Mouse (Mus musculus): ENCODE measurements at regions not wholly inside any gene's neighbourhood (a gene's known extent, or its start where the extent isn't known, plus 50 kb on each side); places are given as distances from the start of the nearest gene placed in this dataset.

DNA sequence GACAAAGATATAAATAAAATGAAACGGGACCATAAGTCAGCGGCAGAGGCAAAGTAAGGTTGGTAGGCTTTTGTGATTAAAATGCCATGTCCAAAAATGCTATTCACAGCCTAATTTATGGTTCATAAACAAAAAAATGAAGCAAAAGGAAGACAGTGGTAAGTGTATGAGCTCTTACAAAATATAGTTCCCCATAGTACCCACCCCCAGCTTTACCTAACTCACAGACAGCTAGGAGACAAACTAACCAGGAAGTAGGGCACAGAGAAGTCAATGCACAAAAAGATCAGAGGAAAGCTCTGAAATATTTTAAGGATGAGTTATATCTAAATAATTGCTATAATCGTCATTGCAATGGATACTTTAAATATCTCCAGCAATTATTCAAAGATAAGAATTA, 249.9 kb downstream of the Mex3b start:
- no peak overlapping the region for H3K9ac ChIP-seq
- H3K4me1 ChIP-seq = 0 out of 2 replicates have a peak, but pooled peaks cover 2% of the 10 kb centered on the region
- H3K27me3 ChIP-seq = no peaks in the 10 kb centered on the region
- no peak overlapping the region for H3K4me3 ChIP-seq
- H3K9me3 ChIP-seq = no peaks in the 10 kb centered on the region
- H3K36me3 ChIP-seq = no peaks in the 10 kb centered on the region
- 75% methylated on average over 3 of the region's 3 CpGs for WGBS
- no peak overlapping the region for H3K27ac ChIP-seq
- no peak overlapping the region for H3K4me2 ChIP-seq
- ATAC-seq (ENCODE audit: insufficient number of reproducible peaks, low FRiP score, low TSS enrichment, low read depth) = no peak

DNA sequence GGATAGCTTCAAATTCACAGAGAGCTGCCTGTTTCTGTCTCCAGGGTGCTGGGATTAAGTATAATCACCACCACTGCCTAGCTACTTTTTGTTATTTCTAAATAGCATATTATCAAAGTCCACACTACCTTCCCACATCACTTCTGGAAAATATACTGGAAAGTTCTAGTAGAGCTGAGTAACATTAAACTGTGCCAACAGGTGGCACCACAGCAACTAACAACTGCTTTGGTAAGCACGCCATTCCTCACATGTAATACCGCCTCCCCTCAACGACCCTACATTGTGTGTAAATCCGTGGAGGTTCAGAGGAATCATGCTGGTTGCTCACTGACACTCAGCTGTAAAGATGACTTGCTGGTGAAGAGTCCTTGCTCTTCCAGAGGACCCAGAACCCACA, 259.1 kb downstream of the Mex3b start:
- ATAC-seq (ENCODE audit: insufficient number of reproducible peaks, low FRiP score, low TSS enrichment, low read depth) = no peak
- H3K9ac ChIP-seq = no peak overlapping the region
- no peaks in the 10 kb centered on the region for H3K36me3 ChIP-seq
- H3K4me1 ChIP-seq = no peaks in the 10 kb centered on the region
- no peaks in the 10 kb centered on the region for H3K27me3 ChIP-seq
- no peak overlapping the region for H3K27ac ChIP-seq
- 74% methylated on average over 4 of the region's 4 CpGs for WGBS
- H3K4me3 ChIP-seq = no peak overlapping the region
- H3K4me2 ChIP-seq = no peak overlapping the region
- no peaks in the 10 kb centered on the region for H3K9me3 ChIP-seq

DNA sequence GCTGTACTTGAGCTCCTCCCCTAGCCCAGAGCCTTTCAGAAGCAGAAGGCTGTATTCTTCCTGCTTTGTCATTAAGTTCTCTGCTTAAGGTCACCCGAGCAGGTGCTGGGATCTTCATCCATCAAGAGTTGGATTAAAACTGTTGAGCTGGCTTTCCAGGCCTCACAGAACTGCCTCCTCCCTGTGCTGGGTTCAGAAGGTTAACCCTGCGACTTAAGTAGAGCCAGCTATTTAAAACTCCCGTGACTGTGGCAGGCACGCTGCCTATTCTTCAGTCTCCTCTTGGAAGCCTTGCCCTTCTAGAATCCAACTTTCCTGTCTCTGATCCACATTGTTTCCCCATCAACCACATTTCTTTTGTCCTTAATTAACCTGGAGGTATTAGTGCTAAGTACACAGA, 273.1 kb downstream of the Mex3b start:
- Histone ChIP-seq H3K9ac (no peak overlapping the region), H3K27ac (no peak overlapping the region), H3K9me3 (no peaks in the 10 kb centered on the region), H3K4me1 (peaks cover 10% of the 10 kb centered on the region; the same call in 1 of the 2 replicates), H3K4me2 (no peak overlapping the region), H3K36me3 (no peaks in the 10 kb centered on the region), H3K4me3 (no peak overlapping the region), H3K27me3 (no peaks in the 10 kb centered on the region)
- 38% methylated on average over 4 of the region's 4 CpGs for WGBS
- no peak for ATAC-seq (ENCODE audit: insufficient number of reproducible peaks, low FRiP score, low TSS enrichment, low read depth)

DNA sequence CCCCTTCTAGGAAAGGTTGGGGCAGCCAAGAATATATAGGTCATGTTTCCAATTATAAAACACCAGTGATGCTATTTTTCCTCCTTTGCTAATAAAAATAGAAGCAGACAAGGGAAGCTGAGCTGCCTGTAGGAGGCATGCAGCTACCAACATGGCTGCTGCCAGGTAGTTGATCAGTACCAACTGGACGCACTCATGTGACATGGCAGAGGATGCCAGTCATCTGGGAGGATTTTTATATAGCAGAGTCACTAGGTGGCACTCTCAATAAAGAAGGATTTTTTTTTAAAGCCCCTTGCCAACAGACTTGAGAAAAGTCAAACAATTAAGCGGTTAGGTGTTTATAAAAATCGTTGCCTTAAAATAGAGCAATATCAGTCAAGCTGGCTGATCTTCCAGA, 273.5 kb downstream of the Mex3b start:
- Histone ChIP-seq H3K4me2 (no peak overlapping the region), H3K9ac (no peak overlapping the region), H3K36me3 (no peaks in the 10 kb centered on the region), H3K27me3 (no peaks in the 10 kb centered on the region), H3K4me3 (no peak overlapping the region), H3K4me1 (peaks cover 10% of the 10 kb centered on the region; the same call in 1 of the 2 replicates), H3K27ac (no peak overlapping the region), H3K9me3 (no peaks in the 10 kb centered on the region)
- 71% methylated on average over 3 of the region's 3 CpGs for WGBS
- no peak for ATAC-seq (ENCODE audit: insufficient number of reproducible peaks, low FRiP score, low TSS enrichment, low read depth)

DNA sequence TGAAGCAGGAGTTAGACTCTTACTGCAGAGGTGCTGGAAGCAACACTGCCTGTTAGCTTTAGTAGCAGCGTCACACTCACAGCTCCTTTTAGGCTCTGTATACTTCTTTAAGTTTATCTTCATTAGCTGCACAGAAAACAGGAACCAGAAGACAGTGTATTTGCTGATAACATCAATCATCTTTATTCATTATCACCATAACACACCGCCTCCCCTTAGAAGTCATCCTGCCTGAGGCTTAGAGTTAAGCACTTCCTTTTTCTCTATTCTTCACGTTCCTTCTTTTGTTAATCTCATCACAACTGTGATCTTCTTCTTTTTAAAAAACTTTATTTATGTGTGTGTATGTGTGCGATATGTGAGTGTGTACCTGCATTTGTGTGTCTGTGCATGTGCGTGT, 276.9 kb downstream of the Mex3b start:
- no peak overlapping the region for H3K4me2 ChIP-seq
- no peaks in the 10 kb centered on the region for H3K27me3 ChIP-seq
- H3K27ac ChIP-seq = no peak overlapping the region
- 76% methylated on average over 5 of the region's 5 CpGs for WGBS
- H3K4me1 ChIP-seq = peaks cover 10% of the 10 kb centered on the region; the same call in 1 of the 2 replicates
- no peak overlapping the region for H3K9ac ChIP-seq
- H3K4me3 ChIP-seq = no peak overlapping the region
- ATAC-seq (ENCODE audit: insufficient number of reproducible peaks, low FRiP score, low TSS enrichment, low read depth) = no peak
- no peaks in the 10 kb centered on the region for H3K9me3 ChIP-seq
- H3K36me3 ChIP-seq = no peaks in the 10 kb centered on the region

DNA sequence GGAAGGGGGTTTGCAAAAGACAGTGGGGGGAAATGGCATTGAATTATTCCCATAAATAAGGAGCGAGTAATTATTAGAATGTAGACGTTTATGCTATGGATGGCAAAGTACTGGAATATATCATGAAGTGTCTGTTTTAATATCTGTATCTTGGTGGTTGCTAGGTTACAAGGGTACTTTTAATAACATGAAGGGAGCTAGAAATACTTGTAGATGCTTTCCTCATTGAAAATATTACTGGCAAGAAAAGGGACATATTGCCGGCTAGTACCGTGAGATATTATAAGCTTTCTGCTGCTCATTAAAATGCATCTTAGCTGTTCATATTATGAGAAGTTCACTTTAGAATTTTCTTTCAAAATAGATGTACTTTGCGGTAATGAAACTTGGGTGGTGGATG, 278.4 kb downstream of the Mex3b start:
- no peaks in the 10 kb centered on the region for H3K27me3 ChIP-seq
- H3K4me1 ChIP-seq = peaks cover 1% of the 10 kb centered on the region; the same call in 1 of the 2 replicates
- H3K9me3 ChIP-seq = no peaks in the 10 kb centered on the region
- H3K4me2 ChIP-seq = no peak overlapping the region
- H3K4me3 ChIP-seq = no peak overlapping the region
- no peak overlapping the region for H3K27ac ChIP-seq
- 84% methylated on average over 5 of the region's 5 CpGs for WGBS
- no peak overlapping the region for H3K9ac ChIP-seq
- ATAC-seq (ENCODE audit: insufficient number of reproducible peaks, low FRiP score, low TSS enrichment, low read depth) = no peak
- no peaks in the 10 kb centered on the region for H3K36me3 ChIP-seq

DNA sequence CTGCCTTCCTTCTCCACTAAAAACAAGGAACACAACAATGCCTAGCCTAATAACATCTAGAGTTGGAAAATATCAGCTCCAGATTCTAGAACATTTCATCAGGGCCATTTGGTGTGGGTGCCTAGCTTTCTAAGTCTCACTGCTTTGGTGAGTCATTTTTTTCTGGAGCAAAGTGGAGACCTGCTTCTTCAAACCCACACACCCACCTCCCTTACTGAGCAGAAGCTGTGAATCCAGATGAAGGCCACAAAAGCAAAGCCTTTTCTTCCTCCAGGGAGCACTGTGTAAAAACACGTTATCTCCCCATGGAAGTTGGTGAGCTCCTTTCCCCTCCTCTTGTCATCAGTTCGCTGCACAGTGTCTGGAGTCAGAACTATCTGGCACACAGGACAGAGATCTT, 294.1 kb downstream of the Mex3b start:
- Histone ChIP-seq H3K27ac (no peak overlapping the region), H3K9ac (no peak overlapping the region), H3K9me3 (no peaks in the 10 kb centered on the region), H3K4me3 (no peak overlapping the region), H3K4me1 (no peaks in the 10 kb centered on the region), H3K36me3 (no peaks in the 10 kb centered on the region), H3K27me3 (no peaks in the 10 kb centered on the region), H3K4me2 (no peak overlapping the region)
- 65% methylated on average over 2 of the region's 2 CpGs for WGBS
- no peak for ATAC-seq (ENCODE audit: insufficient number of reproducible peaks, low FRiP score, low TSS enrichment, low read depth)

DNA sequence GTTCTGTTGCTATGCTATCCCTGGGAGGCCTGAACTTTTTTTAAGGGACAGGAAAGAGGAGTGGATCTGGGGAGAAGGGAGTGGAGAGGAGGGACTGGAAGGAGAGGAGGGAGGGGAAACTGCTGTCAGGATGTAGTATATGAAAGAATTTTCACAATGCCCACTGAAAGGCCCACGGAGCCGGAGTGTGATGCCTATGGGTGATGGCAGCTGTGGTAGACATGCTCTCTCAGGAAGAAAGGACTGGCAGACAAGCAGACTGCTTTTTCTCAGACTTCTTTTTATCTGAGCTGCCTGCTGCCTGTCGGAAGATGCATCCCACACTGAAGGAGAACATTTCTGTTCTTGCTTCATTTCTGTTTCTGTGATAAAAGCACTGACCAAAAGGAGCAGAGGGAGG, 295.7 kb downstream of the Mex3b start:
- Histone ChIP-seq H3K4me3 (no peak overlapping the region), H3K4me2 (no peak overlapping the region), H3K9me3 (no peaks in the 10 kb centered on the region), H3K9ac (no peak overlapping the region), H3K27ac (no peak overlapping the region), H3K36me3 (no peaks in the 10 kb centered on the region), H3K4me1 (no peaks in the 10 kb centered on the region), H3K27me3 (no peaks in the 10 kb centered on the region)
- WGBS = 78% methylated on average over 3 of the region's 3 CpGs
- ATAC-seq (ENCODE audit: insufficient number of reproducible peaks, low FRiP score, low TSS enrichment, low read depth) = no peak

DNA sequence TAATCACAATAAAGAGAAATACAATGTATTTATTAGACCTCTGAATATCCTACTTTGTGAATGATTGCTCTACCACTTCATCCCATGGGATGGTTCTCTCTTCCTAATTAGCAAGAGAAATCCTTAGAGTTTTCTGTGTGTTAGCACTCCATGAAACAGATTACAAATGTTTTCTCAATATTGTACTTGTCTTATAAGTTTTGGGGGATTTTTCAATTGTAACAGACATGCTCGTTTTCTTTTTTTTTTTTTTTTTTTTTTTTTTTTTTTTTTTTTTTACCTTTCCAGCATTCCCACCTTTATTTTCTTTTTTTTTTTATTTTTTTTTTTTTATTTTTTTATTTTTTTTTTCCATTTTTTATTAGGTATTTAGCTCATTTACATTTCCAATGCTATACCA, 312.3 kb downstream of the Mex3b start:
- H3K9ac ChIP-seq = no peak overlapping the region
- no peaks in the 10 kb centered on the region for H3K9me3 ChIP-seq
- H3K27me3 ChIP-seq = no peaks in the 10 kb centered on the region
- H3K27ac ChIP-seq = no peak overlapping the region
- H3K36me3 ChIP-seq = no peaks in the 10 kb centered on the region
- ATAC-seq (ENCODE audit: insufficient number of reproducible peaks, low FRiP score, low TSS enrichment, low read depth) = no peak
- H3K4me3 ChIP-seq = no peak overlapping the region
- 83% methylated on average over 1 of the region's 1 CpGs for WGBS
- no peak overlapping the region for H3K4me2 ChIP-seq
- H3K4me1 ChIP-seq = no peaks in the 10 kb centered on the region

DNA sequence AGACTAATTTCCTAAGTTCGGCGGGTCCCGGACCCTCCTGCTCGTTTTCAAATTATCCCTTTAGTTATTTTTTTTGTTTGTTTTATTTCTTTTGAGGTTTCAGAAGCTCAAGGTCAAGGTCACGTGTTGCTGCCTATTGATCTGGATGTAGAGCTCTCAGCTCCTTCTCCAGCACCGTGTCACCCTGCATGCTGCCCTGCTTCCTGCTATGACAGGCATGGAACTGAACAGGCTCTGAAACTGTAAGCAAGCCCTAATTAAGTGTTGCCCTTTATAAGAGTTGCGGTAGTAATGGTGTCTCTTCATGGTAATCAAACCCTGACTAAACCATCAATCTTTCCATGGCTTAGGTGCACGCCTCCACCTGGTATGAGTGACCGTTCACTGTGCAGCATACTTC, 319.2 kb downstream of the Mex3b start:
- Histone ChIP-seq H3K36me3 (no peaks in the 10 kb centered on the region), H3K4me2 (no peak overlapping the region), H3K9me3 (no peaks in the 10 kb centered on the region), H3K27ac (no peak overlapping the region), H3K9ac (no peak overlapping the region), H3K4me1 (no peaks in the 10 kb centered on the region), H3K4me3 (no peak overlapping the region), H3K27me3 (no peaks in the 10 kb centered on the region)
- 91% methylated on average over 9 of the region's 9 CpGs for WGBS
- no peak for ATAC-seq (ENCODE audit: insufficient number of reproducible peaks, low FRiP score, low TSS enrichment, low read depth)

DNA sequence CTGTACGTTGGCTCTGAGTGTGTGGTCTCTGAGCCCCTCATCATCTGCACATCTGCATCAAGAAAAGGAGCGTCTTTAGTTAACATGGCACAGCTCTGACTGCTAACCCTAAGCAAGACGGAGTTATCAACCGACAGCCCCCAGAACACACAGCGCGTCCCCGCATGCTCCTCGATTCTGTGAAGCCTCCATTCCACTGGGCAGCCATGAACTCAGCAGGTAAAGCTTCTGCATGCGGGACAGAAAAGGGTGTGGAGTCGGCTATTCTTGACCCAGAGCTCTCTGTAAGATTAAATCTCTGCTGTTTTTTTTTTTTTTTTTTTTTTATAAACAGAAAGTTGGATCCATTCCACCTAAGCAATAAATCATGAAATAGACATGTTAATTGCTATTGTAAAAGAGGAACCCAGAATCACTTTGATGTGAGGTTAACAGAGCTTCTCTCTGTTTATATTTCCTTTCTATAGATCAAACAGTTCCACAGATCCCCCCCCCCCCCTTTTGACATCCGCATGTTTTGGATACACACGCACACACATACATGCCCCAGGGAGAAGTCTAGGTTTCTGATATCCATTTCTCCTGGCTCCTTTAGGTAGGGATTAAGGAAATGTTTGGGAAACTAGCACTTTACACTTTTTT, 328.9 kb downstream of the Mex3b start:
- no peak overlapping the region for H3K4me3 ChIP-seq
- H3K4me2 ChIP-seq = no peak overlapping the region
- WGBS = 43% methylated on average over 12 of the region's 12 CpGs
- no peak overlapping the region for H3K9ac ChIP-seq
- ATAC-seq (ENCODE audit: insufficient number of reproducible peaks, low FRiP score, low TSS enrichment, low read depth) = peak; percentile 10; the same call in 1 of the 2 replicates
- H3K27me3 ChIP-seq = no peaks in the 10 kb centered on the region
- peaks cover 12% of the 10 kb centered on the region for H3K4me1 ChIP-seq
- no peaks in the 10 kb centered on the region for H3K36me3 ChIP-seq
- H3K27ac ChIP-seq = no peak overlapping the region
- no peaks in the 10 kb centered on the region for H3K9me3 ChIP-seq

DNA sequence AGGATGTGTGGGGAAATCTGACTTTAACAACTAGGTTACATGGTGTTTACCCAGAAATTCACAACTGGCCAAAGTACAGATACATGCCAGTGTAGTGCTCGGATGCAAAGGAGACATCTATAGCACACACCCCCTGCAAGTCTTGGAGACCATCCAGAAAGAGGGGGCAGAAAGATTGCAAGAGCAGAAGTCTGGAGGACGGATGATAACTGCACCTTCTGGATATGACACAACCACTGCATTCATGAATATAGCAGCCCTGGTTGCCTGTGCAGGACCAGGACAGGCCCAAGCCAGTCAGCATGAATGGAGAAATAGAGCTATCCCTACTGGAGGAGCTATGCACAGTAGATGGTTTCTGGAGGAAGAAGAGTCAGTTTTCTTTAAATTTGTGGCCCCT, 330.4 kb downstream of the Mex3b start:
- H3K9me3 ChIP-seq = no peaks in the 10 kb centered on the region
- no peak overlapping the region for H3K4me3 ChIP-seq
- H3K4me2 ChIP-seq = no peak overlapping the region
- ATAC-seq (ENCODE audit: insufficient number of reproducible peaks, low FRiP score, low TSS enrichment, low read depth) = no peak
- no peak overlapping the region for H3K27ac ChIP-seq
- 59% methylated on average over 2 of the region's 2 CpGs for WGBS
- no peaks in the 10 kb centered on the region for H3K27me3 ChIP-seq
- H3K4me1 ChIP-seq = peaks cover 24% of the 10 kb centered on the region
- H3K36me3 ChIP-seq = no peaks in the 10 kb centered on the region
- H3K9ac ChIP-seq = no peak overlapping the region

DNA sequence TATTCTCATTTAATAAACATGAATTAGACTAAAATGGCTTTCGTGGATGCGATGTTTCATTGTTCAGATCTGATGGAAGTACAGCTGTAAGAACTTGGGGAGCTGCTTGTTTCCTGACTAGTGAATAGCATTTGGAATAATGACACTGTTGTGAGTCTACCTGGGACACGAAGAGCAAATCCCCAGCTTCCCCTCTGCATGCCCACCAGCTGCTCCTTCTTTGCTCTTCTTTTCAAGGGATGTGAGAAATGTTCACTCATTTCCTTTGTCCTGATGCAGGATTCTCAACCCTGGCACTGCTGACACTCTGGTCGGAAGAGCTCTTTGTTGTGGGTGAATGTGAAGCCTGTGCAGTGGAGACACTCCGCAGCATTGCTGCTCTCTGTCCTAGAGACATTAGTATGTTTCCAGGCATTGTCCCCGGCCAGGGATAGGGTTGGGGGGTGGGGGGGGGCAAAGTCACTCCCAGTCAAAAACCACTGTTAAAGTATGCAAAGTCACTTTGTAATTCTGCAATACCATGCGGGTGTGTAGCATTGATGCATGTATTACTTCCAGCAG, 334.1 kb downstream of the Mex3b start:
- peaks cover 44% of the 10 kb centered on the region for H3K4me1 ChIP-seq
- H3K4me2 ChIP-seq = peak overlapping the region; percentile 31; the same call in 1 of the 2 replicates
- H3K27me3 ChIP-seq = 0 out of 2 replicates have a peak, but pooled peaks cover 5% of the 10 kb centered on the region
- H3K27ac ChIP-seq = no peak overlapping the region
- 61% methylated on average over 7 of the region's 7 CpGs for WGBS
- H3K9me3 ChIP-seq = no peaks in the 10 kb centered on the region
- no peak overlapping the region for H3K4me3 ChIP-seq
- H3K36me3 ChIP-seq = no peaks in the 10 kb centered on the region
- no peak overlapping the region for H3K9ac ChIP-seq
- ATAC-seq (ENCODE audit: insufficient number of reproducible peaks, low FRiP score, low TSS enrichment, low read depth) = no peak
